Mouse (Mus musculus): ENCODE results near the gene Mllt3.

DNA sequence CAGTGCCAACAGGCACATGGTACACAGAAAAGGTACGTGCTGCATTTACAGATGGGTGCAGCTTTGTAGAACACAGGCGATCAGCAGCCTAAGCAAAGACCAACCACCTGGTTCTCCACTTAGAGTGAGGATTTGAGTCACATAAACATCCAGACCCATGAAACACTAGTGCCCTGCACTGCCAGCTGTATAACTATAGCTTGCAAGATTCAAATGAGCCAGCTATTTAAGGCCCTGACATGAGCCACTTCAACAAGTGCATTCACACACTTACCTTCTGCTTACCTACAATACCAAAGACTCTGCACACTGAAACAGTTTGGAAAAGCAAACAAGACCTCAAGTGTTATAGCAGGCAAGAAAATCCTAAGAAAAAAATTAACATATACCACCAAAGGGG lies 78.0 kb downstream of the Mllt3 start:
- no peak for TF ChIP-seq CTCF (conservative IDR thresholded peaks at IDR 0.05; ENCODE audit: low read length)
- TF ChIP-seq NANOG (IDR thresholded peaks at IDR 0.05; ENCODE audit: borderline replicate concordance, low read length) = no peak
